Mouse (Mus musculus): Measurements from ENCODE around the gene Wdr90. TPM values are rescaled to one million over a fixed set of nuclear protein-coding genes. Genes with fewer than 3 reads are reported as not detected.

The Wdr90 gene
- polyA plus RNA-seq, 1 experiment from 2014 or later = 10.2 TPM

GRCm38 (mm10) chr17:25867836-25868600, 6.7 kb upstream of the Wdr90 start:
- H3K9me3 ChIP-seq (replicated peaks) = no peaks in the 10 kb centered on the region
- ATAC-seq (ENCODE audit: low read depth) (peak; percentile 60), DNase-seq (no peak)
- H3K4me2 ChIP-seq = peak overlapping the region; percentile 90
- H3K36me3 ChIP-seq = peaks cover 22% of the 10 kb centered on the region
- peak overlapping the region; percentile 80 for H3K9ac ChIP-seq
- under 1% methylated on average over 42 of the region's 42 CpGs for WGBS (ENCODE audit: insufficient replicate concordance)
- H3K27me3 ChIP-seq = no peaks in the 10 kb centered on the region
- H3K4me1 ChIP-seq (replicated peaks) = peaks cover 36% of the 10 kb centered on the region
- peak overlapping the region; percentile 74 for H3K4me3 ChIP-seq (replicated peaks)
- H3K27ac ChIP-seq = peak overlapping the region; percentile 74

DNA sequence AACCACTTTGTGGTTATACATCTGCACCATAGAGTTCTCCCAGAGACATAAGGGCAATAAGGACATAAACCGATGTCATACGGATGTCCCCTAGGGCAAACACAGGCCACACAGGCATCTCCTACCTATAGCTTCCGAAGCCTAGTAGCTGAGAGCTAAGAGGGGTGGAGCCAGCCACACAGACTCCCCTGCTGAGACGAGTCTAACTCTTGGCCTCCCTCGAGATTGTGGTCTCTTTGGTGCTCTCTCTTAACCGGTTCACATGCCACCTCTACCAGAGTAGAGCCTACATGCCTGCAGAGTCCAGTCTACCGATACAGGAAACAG, 6.2 kb upstream of the Wdr90 start:
- peak overlapping the region; percentile 74 for H3K4me3 ChIP-seq (replicated peaks)

GRCm38 (mm10) chr17:25866172-25866571, 4.9 kb upstream of the Wdr90 start:
- H3K4me1 ChIP-seq (replicated peaks) = peaks cover 50% of the 10 kb centered on the region
- DNase-seq = no peak
- no peaks in the 10 kb centered on the region for H3K27me3 ChIP-seq
- no peak overlapping the region for H3K27ac ChIP-seq
- H3K9me3 ChIP-seq (replicated peaks) = no peaks in the 10 kb centered on the region
- peak overlapping the region; percentile 33; the same call in 1 of the 2 replicates for H3K9ac ChIP-seq
- H3K4me2 ChIP-seq = 0 out of 2 replicates have a peak overlapping the region, but pooled peaks have one; percentile 90
- ATAC-seq (ENCODE audit: low read depth) = no peak
- peaks cover 25% of the 10 kb centered on the region for H3K36me3 ChIP-seq
- no peak overlapping the region for H3K4me3 ChIP-seq (replicated peaks)
- WGBS (ENCODE audit: insufficient replicate concordance) = 86% methylated on average over 3 of the region's 3 CpGs

More for the DNA sequence above, 6.2 kb upstream of the Wdr90 start:
- WGBS (ENCODE audit: insufficient replicate concordance) = 2% methylated on average over 7 of the region's 7 CpGs
- Histone ChIP-seq H3K9me3 (replicated peaks) (no peaks in the 10 kb centered on the region), H3K9ac (peak overlapping the region; percentile 80), H3K27ac (peak overlapping the region; percentile 74), H3K4me1 (replicated peaks) (peaks cover 39% of the 10 kb centered on the region), H3K36me3 (peaks cover 25% of the 10 kb centered on the region), H3K4me2 (peak overlapping the region; percentile 90), H3K27me3 (no peaks in the 10 kb centered on the region)
- no peak for DNase-seq
- peak; percentile 58 for ATAC-seq (ENCODE audit: low read depth)

- no peak overlapping the region for H3K9ac ChIP-seq
- peaks cover 58% of the 10 kb centered on the region for H3K4me1 ChIP-seq (replicated peaks)
- no peaks in the 10 kb centered on the region for H3K27me3 ChIP-seq
- no peak for DNase-seq
- no peak overlapping the region for H3K4me3 ChIP-seq (replicated peaks)
- H3K4me2 ChIP-seq = no peak overlapping the region
- 89% methylated on average over 11 of the region's 11 CpGs for WGBS (ENCODE audit: insufficient replicate concordance)
- peaks cover 25% of the 10 kb centered on the region for H3K36me3 ChIP-seq
- no peak for ATAC-seq (ENCODE audit: low read depth)
- H3K27ac ChIP-seq = no peak overlapping the region
- H3K9me3 ChIP-seq (replicated peaks) = no peaks in the 10 kb centered on the region
Observed at GRCm38 (mm10) chr17:25865288-25865687, 4.0 kb upstream of the Wdr90 start.

- no peak for DNase-seq
- peaks cover 28% of the 10 kb centered on the region for H3K36me3 ChIP-seq
- peaks cover 68% of the 10 kb centered on the region for H3K4me1 ChIP-seq (replicated peaks)
- no peak overlapping the region for H3K4me3 ChIP-seq (replicated peaks)
- no peaks in the 10 kb centered on the region for H3K9me3 ChIP-seq (replicated peaks)
- H3K27me3 ChIP-seq = no peaks in the 10 kb centered on the region
- no peak overlapping the region for H3K9ac ChIP-seq
- no peak for ATAC-seq (ENCODE audit: low read depth)
- 89% methylated on average over 14 of the region's 14 CpGs for WGBS (ENCODE audit: insufficient replicate concordance)
- H3K27ac ChIP-seq = no peak overlapping the region
- no peak overlapping the region for H3K4me2 ChIP-seq
Observed at GRCm38 (mm10) chr17:25864311-25864710, 3.0 kb upstream of the Wdr90 start.

GRCm38 (mm10) chr17:25863681-25864080, 2.4 kb upstream of the Wdr90 start:
- DNase-seq = no peak
- ATAC-seq (ENCODE audit: low read depth) = no peak
- peaks cover 28% of the 10 kb centered on the region for H3K36me3 ChIP-seq
- H3K9ac ChIP-seq = no peak overlapping the region
- WGBS (ENCODE audit: insufficient replicate concordance) = 91% methylated on average over 6 of the region's 6 CpGs
- H3K4me1 ChIP-seq (replicated peaks) = peaks cover 64% of the 10 kb centered on the region
- H3K4me2 ChIP-seq = no peak overlapping the region
- no peaks in the 10 kb centered on the region for H3K9me3 ChIP-seq (replicated peaks)
- no peak overlapping the region for H3K27ac ChIP-seq
- no peak overlapping the region for H3K4me3 ChIP-seq (replicated peaks)
- H3K27me3 ChIP-seq = no peaks in the 10 kb centered on the region

DNA sequence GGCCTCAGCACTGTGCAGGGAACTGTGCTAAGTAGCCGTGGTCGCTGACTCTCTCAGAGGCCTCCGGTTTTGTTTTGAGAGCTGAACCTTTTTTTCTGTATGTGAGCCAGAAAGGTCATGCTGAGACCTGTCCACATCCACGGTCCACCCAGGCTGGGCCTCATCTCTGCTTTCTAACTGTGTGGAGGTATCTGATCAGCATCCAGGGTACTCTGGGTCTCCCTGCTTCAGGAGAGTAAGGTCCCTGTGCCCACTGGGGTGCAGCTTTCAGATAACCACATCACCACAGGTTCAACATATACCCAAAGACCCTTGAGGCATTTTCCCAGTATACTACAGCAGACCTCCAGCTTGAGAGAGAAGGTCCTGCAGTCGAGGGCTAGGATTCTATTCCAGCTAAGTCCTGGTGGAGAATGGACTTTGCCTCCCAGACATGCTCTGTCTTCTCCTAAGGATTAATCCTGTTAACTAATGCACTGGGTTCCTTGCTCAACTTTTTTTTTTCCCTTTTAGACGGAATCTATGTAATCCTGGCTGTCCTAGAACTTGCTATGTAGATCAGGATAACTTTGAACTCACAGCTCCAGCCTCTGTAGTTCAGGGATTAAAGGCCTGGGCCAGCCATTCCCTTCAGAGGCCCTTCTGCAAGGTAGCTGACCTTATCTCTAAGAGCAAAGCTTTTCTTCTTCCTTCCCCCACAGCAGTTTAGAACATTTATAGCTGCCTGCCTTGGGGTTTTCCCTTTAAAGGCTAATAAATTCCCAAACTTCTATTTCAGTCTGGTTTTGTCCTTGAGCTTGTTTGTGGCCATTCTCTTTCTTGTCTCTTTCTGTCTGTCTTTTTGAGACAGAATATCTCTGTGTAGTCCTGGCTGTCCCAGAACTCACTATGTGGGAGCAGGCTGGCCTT, 657 bp upstream of the Wdr90 start:
- WGBS (ENCODE audit: insufficient replicate concordance) = 10% methylated on average over 6 of the region's 6 CpGs

GRCm38 (mm10) chr17:25860229-25860628, 1.1 kb downstream of the Wdr90 start:
- Histone ChIP-seq H3K9ac (peak overlapping the region; percentile 90), H3K4me3 (replicated peaks) (peak overlapping the region; percentile 80), H3K27me3 (no peaks in the 10 kb centered on the region), H3K27ac (peak overlapping the region; percentile 75), H3K4me1 (replicated peaks) (peaks cover 34% of the 10 kb centered on the region), H3K4me2 (peak overlapping the region; percentile 97), H3K36me3 (peaks cover 33% of the 10 kb centered on the region), H3K9me3 (replicated peaks) (no peaks in the 10 kb centered on the region)
- ATAC-seq (ENCODE audit: low read depth) (no peak), DNase-seq (no peak)
- 83% methylated on average over 6 of the region's 6 CpGs for WGBS (ENCODE audit: insufficient replicate concordance)

More for the DNA sequence above, 657 bp upstream of the Wdr90 start:
- Histone ChIP-seq H3K4me1 (replicated peaks) (peaks cover 47% of the 10 kb centered on the region), H3K9me3 (replicated peaks) (no peaks in the 10 kb centered on the region), H3K27ac (peak overlapping the region; percentile 70), H3K9ac (peak overlapping the region; percentile 90), H3K4me3 (replicated peaks) (peak overlapping the region; percentile 80), H3K27me3 (no peaks in the 10 kb centered on the region), H3K36me3 (peaks cover 28% of the 10 kb centered on the region), H3K4me2 (peak overlapping the region; percentile 97)
- no peak for DNase-seq
- peak; percentile 25 for ATAC-seq (ENCODE audit: low read depth)

GRCm38 (mm10) chr17:25844396-25844901, 16.9 kb downstream of the Wdr90 start, which contains the start of gene Rhot2:
Gene Rhot2 (minus strand): TSS chr17:25844851.
- Histone ChIP-seq H3K9me3 (replicated peaks) (no peaks in the 10 kb centered on the region), H3K4me2 (peak within 1 kb of the TSS; percentile 87), H3K27ac (peak within 1 kb of the TSS; percentile 86), H3K9ac (peak within 1 kb of the TSS; percentile 81), H3K4me1 (replicated peaks) (peaks cover 40% of the 10 kb centered on the region), H3K27me3 (no peaks in the 10 kb centered on the region), H3K36me3 (peaks cover 84% of the 10 kb centered on the region), H3K4me3 (replicated peaks) (peak within 1 kb of the TSS; percentile 74)
- WGBS (ENCODE audit: insufficient replicate concordance) = 1% methylated on average over 21 of the region's 21 CpGs
- ATAC-seq (ENCODE audit: low read depth) (peak; percentile 96), DNase-seq (peak; percentile 93)

GRCm38 (mm10) chr17:25843636-25844395, 17.5 kb downstream of the Wdr90 start:
- DNase-seq = no peak
- Histone ChIP-seq H3K9me3 (replicated peaks) (no peaks in the 10 kb centered on the region), H3K4me1 (replicated peaks) (peaks cover 46% of the 10 kb centered on the region), H3K27ac (peak overlapping the region; percentile 86), H3K36me3 (peaks cover 85% of the 10 kb centered on the region), H3K4me2 (peak overlapping the region; percentile 87), H3K4me3 (replicated peaks) (peak overlapping the region; percentile 74), H3K27me3 (no peaks in the 10 kb centered on the region), H3K9ac (peak overlapping the region; percentile 81)
- 1% methylated on average over 38 of the region's 38 CpGs for WGBS (ENCODE audit: insufficient replicate concordance)
- ATAC-seq (ENCODE audit: low read depth) = peak; percentile 39
